In the genomic region with DNA sequence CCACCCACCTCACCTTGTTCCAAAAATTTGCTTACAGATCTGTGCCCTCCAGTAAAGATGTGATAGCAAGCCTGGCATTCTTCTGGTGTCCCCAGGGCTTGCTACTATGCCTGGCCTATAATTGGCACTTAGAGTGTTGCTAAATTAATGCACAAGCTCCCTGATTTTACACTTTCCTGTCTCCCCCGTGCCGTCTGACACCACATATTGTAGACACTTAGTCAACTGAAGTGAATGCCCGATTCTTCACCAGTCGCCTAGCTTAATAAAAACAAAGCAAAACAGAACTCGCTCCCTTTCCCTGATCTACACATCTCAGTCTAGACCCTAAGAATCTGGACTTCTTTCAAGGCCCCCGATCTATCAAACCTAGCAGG, we compare ENCODE assay signal across 9 mouse cellular contexts. TPM values are rescaled to one million over a fixed set of nuclear protein-coding genes. Genes with fewer than 3 reads are reported as not detected.
DNase-seq lines count a peak whose midpoint lies in the region; ATAC-seq and TF ChIP-seq lines count a peak whose summit lies in the region.
"Had no signal": no experiment of that assay in that cellular context is flagged by ENCODE, and none has a peak within 500 bp of the region (broad histone marks: within the 10 kb centered on the region; RNA-seq: fewer than 3 reads in every experiment).

No protein-coding gene starts in this region.

- peak overlapping the region; percentile 96 for H3K27ac ChIP-seq in heart, embryonic 10.5 days
- H3K27ac ChIP-seq in forebrain, embryonic 15.5 days (replicated peaks): peak overlapping the region; percentile 36
- no peak overlapping the region for H3K27ac ChIP-seq in liver, embryonic 14.5 days

- no peaks in the 10 kb centered on the region for H3K36me3 ChIP-seq in heart, embryonic 10.5 days
- H3K36me3 ChIP-seq in C2C12 (ENCODE audit: control insufficient read depth, insufficient read depth): no peaks in the 10 kb centered on the region
- no peaks in the 10 kb centered on the region for H3K36me3 ChIP-seq in forebrain, embryonic 15.5 days
- no peaks in the 10 kb centered on the region for H3K36me3 ChIP-seq in liver, embryonic 14.5 days (replicated peaks; ENCODE audit: control insufficient read depth, insufficient read depth, low read depth)

- H3K4me1 ChIP-seq in heart, embryonic 10.5 days: peaks cover 48% of the 10 kb centered on the region
- peaks cover 19% of the 10 kb centered on the region for H3K4me1 ChIP-seq in forebrain, embryonic 15.5 days
- 0 out of 4 replicates have a peak, but pooled peaks cover 0 to under 1% of the 10 kb centered on the region in 2 experiments for H3K4me1 ChIP-seq in liver, embryonic 14.5 days (replicated peaks; ENCODE audit: control insufficient read depth in 2 of 2, insufficient read depth in 2 of 2, low read length in 1 of 2)

- no peak for TF ChIP-seq EP300 in liver, embryonic 14.5 days (IDR thresholded peaks at IDR 0.05; ENCODE audit: low read depth)

- TF ChIP-seq CTCF in C2C12 (IDR thresholded peaks at IDR 0.05; ENCODE audit: control insufficient read depth, insufficient read depth, insufficient read length): no peak
- no peak for TF ChIP-seq CTCF in liver, embryonic 14.5 days (IDR thresholded peaks at IDR 0.05; ENCODE audit: low read depth)

- DNase-seq in heart, embryonic 10.5 days (ENCODE audit: low spot score): no peak
- DNase-seq in heart, adult 9 months (ENCODE audit: low spot score in 2 of 2): no peak
- DNase-seq in liver, embryonic 14.5 days (ENCODE audit: low read depth in 3 of 3, low spot score in 3 of 3): no peak
- no peak for DNase-seq in right cerebral cortex, adult 18-20 months
- no peak for DNase-seq in left cerebral cortex, adult 11 months (ENCODE audit: low spot score)

- H3K4me3 ChIP-seq in heart, embryonic 10.5 days: peak overlapping the region; percentile 83
- no peak overlapping the region for H3K4me3 ChIP-seq in C2C12 (ENCODE audit: insufficient read depth, poor library complexity, severe bottlenecking)
- peak overlapping the region; percentile 72 for H3K4me3 ChIP-seq in forebrain, embryonic 15.5 days
- no peak overlapping the region for H3K4me3 ChIP-seq in liver, embryonic 14.5 days (ENCODE audit: insufficient read depth in 1 of 2, low read depth in 2 of 2, low read length in 2 of 2)

- no peaks in the 10 kb centered on the region for H3K9me3 ChIP-seq in heart, embryonic 10.5 days
- no peaks in the 10 kb centered on the region for H3K9me3 ChIP-seq in forebrain, embryonic 15.5 days
- H3K9me3 ChIP-seq in liver, embryonic 14.5 days (ENCODE audit: control insufficient read depth, low read length): no peaks in the 10 kb centered on the region

- H3K4me2 ChIP-seq in forebrain, embryonic 15.5 days (replicated peaks): peak overlapping the region; percentile 81
- peak overlapping the region; percentile 74; the same call in 1 of the 2 replicates for H3K4me2 ChIP-seq in liver, embryonic 14.5 days (ENCODE audit: low read depth)

- H3K27me3 ChIP-seq in heart, embryonic 10.5 days (ENCODE audit: insufficient read depth, poor library complexity, severe bottlenecking): no peaks in the 10 kb centered on the region
- no peaks in the 10 kb centered on the region for H3K27me3 ChIP-seq in C2C12 (ENCODE audit: control insufficient read depth, insufficient read depth, insufficient read length)
- H3K27me3 ChIP-seq in forebrain, embryonic 15.5 days: no peaks in the 10 kb centered on the region
- H3K27me3 ChIP-seq in liver, embryonic 14.5 days (ENCODE audit: control insufficient read depth, insufficient read depth, low read length): peaks cover 19% of the 10 kb centered on the region

- H3K9ac ChIP-seq in forebrain, embryonic 15.5 days (replicated peaks): peak overlapping the region; percentile 68
- no peak overlapping the region for H3K9ac ChIP-seq in liver, embryonic 14.5 days (replicated peaks)

- H3ac ChIP-seq in C2C12 (ENCODE audit: control insufficient read depth, insufficient read length, low read depth): peak overlapping the region; percentile 73

- no peaks in the 10 kb centered on the region for H3K79me3 ChIP-seq in C2C12 (ENCODE audit: low read depth)

- no peaks in the 10 kb centered on the region for H3K79me2 ChIP-seq in C2C12 (ENCODE audit: control insufficient read depth, insufficient read depth)

- 22% methylated on average over 6 of the region's 6 CpGs for WGBS in heart, embryonic 10.5 days
- 27% methylated on average over 6 of the region's 6 CpGs for WGBS in forebrain, embryonic 15.5 days
- WGBS in liver, embryonic 14.5 days (ENCODE audit: insufficient replicate concordance): 53% methylated on average over 6 of the region's 6 CpGs

- peak; percentile 2 for ATAC-seq in forebrain, embryonic 15.5 days (replicated peaks)
- no peak for ATAC-seq in liver, embryonic 14.5 days (ENCODE audit: insufficient read depth)
- no peak for ATAC-seq in erythroid progenitor cell, adult 5-6 weeks (replicated peaks; ENCODE audit: low FRiP score, poor library complexity, severe bottlenecking)

TF ChIP-seq in C2C12, 6 proteins besides CTCF, POLR2A, EP300 and RAD21:
- no peak for TF ChIP-seq FOSL1 (IDR thresholded peaks at IDR 0.05; ENCODE audit: insufficient read depth, low read length, poor library complexity, severe bottlenecking)
- TF ChIP-seq MYOG (IDR thresholded peaks at IDR 0.05; ENCODE audit: control insufficient read depth, extremely low read depth, insufficient read length): no peak
- no peak for TF ChIP-seq USF1 (IDR thresholded peaks at IDR 0.05; ENCODE audit: low read depth)
- TF ChIP-seq MYOD1 (IDR thresholded peaks at IDR 0.05; ENCODE audit: control insufficient read depth, insufficient read length, low read depth): no peak
- no peak for TF ChIP-seq CEBPB (IDR thresholded peaks at IDR 0.05; ENCODE audit: low read depth)
TF ChIP-seq in C2C12: peak in this region for 0.

RNA-seq across cellular contexts. Expression of gene Tspan2, which starts 0.4 kb away (rescaled TPM):
- polyA plus RNA-seq in heart, embryonic 10.5 days (2016; fragmentation: Nextera tagmentation; extraction: Ambion mirVana): 24.6 and 39.1 TPM in 2 replicates
- 5.5 TPM for polyA plus RNA-seq in C2C12 (2012; fragmentation: generic; extraction: Trizol)
- 6.7 and 7.5 TPM in 2 replicates for polyA plus RNA-seq in forebrain, embryonic 15.5 days (2015; fragmentation: Nextera tagmentation; extraction: Ambion mirVana)
- 0.67 and 1.2 TPM in 2 replicates for polyA plus RNA-seq in liver, embryonic 14.5 days (2012; rRNA removed)
- polyA plus RNA-seq in liver, embryonic 14.5 days (2014; fragmentation: Nextera tagmentation; extraction: Ambion mirVana): 1.7 and 2.2 TPM in 2 replicates
- 1.8 and 5.9 TPM in 2 replicates for total RNA-seq in erythroid progenitor cell, adult 5-6 weeks (2015; ENCODE audit: low replicate concordance)
- 2.3 and 3.5 TPM in 2 replicates for total RNA-seq in erythroid progenitor cell, adult 5-6 weeks (2017; ENCODE audit: low replicate concordance)

RNA-seq across cellular contexts. Expression of gene Tshb, which starts 48.6 kb away (rescaled TPM):
- polyA plus RNA-seq in heart, embryonic 10.5 days (2016; fragmentation: Nextera tagmentation; extraction: Ambion mirVana): 0.10 TPM in 2 replicates
- 0.09 TPM for polyA plus RNA-seq in C2C12 (2012; fragmentation: generic; extraction: Trizol)
- 0.08 and 0.37 TPM in 2 replicates for polyA plus RNA-seq in forebrain, embryonic 15.5 days (2015; fragmentation: Nextera tagmentation; extraction: Ambion mirVana)
- polyA plus RNA-seq in liver, embryonic 14.5 days (2012; rRNA removed): not detected in 2 replicates
- polyA plus RNA-seq in liver, embryonic 14.5 days (2014; fragmentation: Nextera tagmentation; extraction: Ambion mirVana): not detected in 2 replicates
- total RNA-seq in erythroid progenitor cell, adult 5-6 weeks (2015; ENCODE audit: low replicate concordance): not detected in 2 replicates
- 0.13 TPM in 1 of 2 replicates, not detected in the other for total RNA-seq in erythroid progenitor cell, adult 5-6 weeks (2017; ENCODE audit: low replicate concordance)
- total RNA-seq: granulocyte monocyte progenitor cell, adult 5-6 weeks had no signal

Comparison
In these comparisons a context has a peak if more than half of its experiments do, and no peak if none do; other contexts are left out.
1. H3K4me3 ChIP-seq: peak in heart, embryonic 10.5 days (single experiment) and forebrain, embryonic 15.5 days (single experiment); none in C2C12 (single experiment) and liver, embryonic 14.5 days (0 of 2).